Mouse (Mus musculus) hindbrain, embryonic 12.5 days (tissue): Measurements from ENCODE around the gene Vdr. TPM values are rescaled to one million over a fixed set of nuclear protein-coding genes. Genes with fewer than 3 reads are reported as not detected.

Experiments used
- ATAC-seq: fragments of 200-750 bp; cut with Nextera tagmentation; 2 replicates; pipeline ENCODE4 v1.8.0; 2017; ENCODE audit warnings: moderate TSS enrichment; ENCODE audit not compliant: low FRiP score
- H3K27ac ChIP-seq: fragments of 300-500 bp; sonication (generic); 2 replicates; pipeline ENCODE4 v1.5.1; 2016; ENCODE audit warnings: mild to moderate bottlenecking
- H3K27me3 ChIP-seq: fragments of 300-500 bp; sonication (generic); 2 replicates; pipeline ENCODE4 v1.6.1; 2016; ENCODE audit warnings: mild to moderate bottlenecking
- H3K36me3 ChIP-seq: fragments of 300-500 bp; sonication (generic); 2 replicates; pipeline ENCODE4 v1.6.1; 2016; ENCODE audit warnings: mild to moderate bottlenecking
- H3K4me1 ChIP-seq: fragments of 300-500 bp; sonication (generic); 2 replicates; pipeline ENCODE4 v1.6.1; 2016
- H3K4me2 ChIP-seq: fragments of 300-500 bp; sonication (generic); replicated peaks from 2 replicates; pipeline ENCODE4 v1.6.1; 2016; ENCODE audit warnings: mild to moderate bottlenecking
- H3K4me3 ChIP-seq: fragments of 300-500 bp; sonication (generic); 2 replicates; pipeline ENCODE4 v1.5.1; 2016; ENCODE audit warnings: mild to moderate bottlenecking
- H3K9ac ChIP-seq: fragments of 300-500 bp; sonication (generic); 2 replicates; pipeline ENCODE4 v1.6.1; 2016; ENCODE audit warnings: mild to moderate bottlenecking, moderate library complexity
- H3K9me3 ChIP-seq: fragments of 300-500 bp; sonication (generic); replicated peaks from 2 replicates; pipeline ENCODE4 v1.6.1; 2016; ENCODE audit warnings: mild to moderate bottlenecking
- WGBS: fragments of 180-500 bp; shearing (Covaris S2); methylation state at CpG from one replicate; pipeline ENCODE4 v1.1.7; 2016; 5-methylcytosine and 5-hydroxymethylcytosine counted together
- polyA plus RNA-seq: library from polyadenylated mRNA; unstranded; fragments of >200 nt; fragmentation: Nextera tagmentation; extraction: Ambion mirVana; gene quantifications from 2 replicates; pipeline ENCODE4 v1.2.1, GENCODE M21; 2016

Gene Vdr
- polyA plus RNA-seq, 1 experiment from 2014 or later = 0.70 TPM

- Histone ChIP-seq H3K4me2 (no peak overlapping the region), H3K9me3 (no peaks in the 10 kb centered on the region), H3K4me3 (no peak overlapping the region), H3K27ac (no peak overlapping the region), H3K4me1 (peaks cover 17% of the 10 kb centered on the region), H3K9ac (no peak overlapping the region), H3K36me3 (no peaks in the 10 kb centered on the region), H3K27me3 (no peaks in the 10 kb centered on the region)
- WGBS = 92% methylated on average over 1 of the region's 1 CpGs
- ATAC-seq = no peak
These were observed 69.6 kb downstream of the Vdr start for GRCm38 (mm10) chr15:97840781-97841180.

- no peak for ATAC-seq
- no peak overlapping the region for H3K4me2 ChIP-seq
These were observed 70.4 kb downstream of the Vdr start for GRCm38 (mm10) chr15:97839991-97840455.

GRCm38 (mm10) chr15:97839473-97839872 lies 71.0 kb downstream of the Vdr start:
- Histone ChIP-seq H3K4me3 (no peak overlapping the region), H3K4me2 (no peak overlapping the region), H3K36me3 (no peaks in the 10 kb centered on the region), H3K4me1 (peaks cover 17% of the 10 kb centered on the region), H3K27me3 (no peaks in the 10 kb centered on the region), H3K27ac (0 out of 2 replicates have a peak overlapping the region, but pooled peaks have one; percentile 5), H3K9ac (no peak overlapping the region), H3K9me3 (no peaks in the 10 kb centered on the region)
- ATAC-seq = no peak
- 76% methylated on average over 4 of the region's 4 CpGs for WGBS

More at GRCm38 (mm10) chr15:97839991-97840455, 70.4 kb downstream of the Vdr start:
- no peaks in the 10 kb centered on the region for H3K27me3 ChIP-seq
- no peak overlapping the region for H3K4me3 ChIP-seq
- WGBS = 46% methylated on average over 3 of the region's 3 CpGs
- no peaks in the 10 kb centered on the region for H3K9me3 ChIP-seq
- no peak overlapping the region for H3K9ac ChIP-seq
- H3K27ac ChIP-seq = 0 out of 2 replicates have a peak overlapping the region, but pooled peaks have one; percentile 5
- no peaks in the 10 kb centered on the region for H3K36me3 ChIP-seq
- H3K4me1 ChIP-seq = peaks cover 17% of the 10 kb centered on the region

- H3K36me3 ChIP-seq = no peaks in the 10 kb centered on the region
- H3K27ac ChIP-seq = no peak overlapping the region
- H3K9ac ChIP-seq = no peak overlapping the region
- no peak overlapping the region for H3K4me3 ChIP-seq
- no peak overlapping the region for H3K4me2 ChIP-seq
- H3K9me3 ChIP-seq = no peaks in the 10 kb centered on the region
- peaks cover 2% of the 10 kb centered on the region; the same call in 1 of the 2 replicates for H3K27me3 ChIP-seq
- ATAC-seq = no peak
- H3K4me1 ChIP-seq = peaks cover 17% of the 10 kb centered on the region
- WGBS = 91% methylated on average over 2 of the region's 2 CpGs
These were observed 71.4 kb downstream of the Vdr start for GRCm38 (mm10) chr15:97839012-97839411.

GRCm38 (mm10) chr15:97838395-97838794 lies 72.0 kb downstream of the Vdr start:
- peaks cover 7% of the 10 kb centered on the region; the same call in 1 of the 2 replicates for H3K27me3 ChIP-seq
- no peaks in the 10 kb centered on the region for H3K9me3 ChIP-seq
- H3K4me3 ChIP-seq = no peak overlapping the region
- no peak overlapping the region for H3K4me2 ChIP-seq
- ATAC-seq = no peak
- no peak overlapping the region for H3K27ac ChIP-seq
- H3K36me3 ChIP-seq = no peaks in the 10 kb centered on the region
- no peak overlapping the region for H3K9ac ChIP-seq
- H3K4me1 ChIP-seq = peaks cover 17% of the 10 kb centered on the region
- WGBS = 75% methylated on average over 4 of the region's 4 CpGs

GRCm38 (mm10) chr15:97837491-97838061 lies 72.9 kb downstream of the Vdr start:
- ATAC-seq = no peak
- H3K4me1 ChIP-seq = peaks cover 24% of the 10 kb centered on the region
- WGBS = 34% methylated on average over 8 of the region's 8 CpGs
- peaks cover 7% of the 10 kb centered on the region; the same call in 1 of the 2 replicates for H3K27me3 ChIP-seq
- no peak overlapping the region for H3K4me3 ChIP-seq
- no peak overlapping the region for H3K27ac ChIP-seq
- H3K36me3 ChIP-seq = no peaks in the 10 kb centered on the region
- H3K4me2 ChIP-seq = no peak overlapping the region
- no peaks in the 10 kb centered on the region for H3K9me3 ChIP-seq
- no peak overlapping the region for H3K9ac ChIP-seq

- no peak overlapping the region for H3K9ac ChIP-seq
- 75% methylated on average over 8 of the region's 8 CpGs for WGBS
- no peak for ATAC-seq
- H3K36me3 ChIP-seq = no peaks in the 10 kb centered on the region
- peaks cover 31% of the 10 kb centered on the region for H3K4me1 ChIP-seq
- H3K4me3 ChIP-seq = no peak overlapping the region
- H3K4me2 ChIP-seq = no peak overlapping the region
- peaks cover 7% of the 10 kb centered on the region; the same call in 1 of the 2 replicates for H3K27me3 ChIP-seq
- no peaks in the 10 kb centered on the region for H3K9me3 ChIP-seq
- no peak overlapping the region for H3K27ac ChIP-seq
These were observed 73.6 kb downstream of the Vdr start for GRCm38 (mm10) chr15:97836894-97837247.

DNA sequence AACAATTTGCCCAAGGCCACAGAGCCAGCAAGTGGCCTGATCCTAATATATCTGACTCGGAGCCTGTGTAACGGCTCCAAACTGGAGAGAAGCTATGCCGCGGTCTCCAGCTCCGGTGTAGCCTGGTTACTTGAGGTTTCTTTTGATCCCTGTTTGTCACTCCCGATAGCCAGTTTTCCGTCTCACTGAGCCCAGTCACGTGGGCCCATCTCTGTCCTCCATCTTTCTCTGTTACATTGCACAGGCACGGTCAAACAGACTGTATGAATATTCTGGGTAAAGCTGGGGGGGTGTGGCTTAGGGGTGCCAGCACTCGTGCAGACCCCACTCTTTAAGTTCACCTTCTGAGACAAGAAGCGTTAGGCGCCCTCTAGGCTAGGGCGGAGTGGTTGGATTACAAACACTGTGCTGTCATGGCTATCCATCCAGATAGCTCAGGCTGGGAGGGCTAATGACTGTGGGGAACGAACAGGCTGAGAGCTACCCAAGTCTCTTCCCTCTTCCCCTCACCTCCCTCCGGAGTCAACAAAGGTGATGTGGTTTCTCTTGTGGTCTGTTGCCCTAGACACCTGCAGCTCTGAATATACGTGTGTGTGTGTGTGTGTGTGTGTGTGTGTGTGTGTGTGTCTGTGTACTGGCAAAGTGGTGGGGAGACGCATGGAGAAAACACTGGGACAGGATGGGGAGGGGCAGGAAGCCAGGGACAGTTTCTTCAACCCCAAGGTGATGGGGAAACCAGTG lies 74.1 kb downstream of the Vdr start:
- no peak overlapping the region for H3K9ac ChIP-seq
- ATAC-seq = no peak
- no peak overlapping the region for H3K27ac ChIP-seq
- H3K4me2 ChIP-seq = no peak overlapping the region
- H3K36me3 ChIP-seq = no peaks in the 10 kb centered on the region
- no peaks in the 10 kb centered on the region for H3K9me3 ChIP-seq
- H3K4me3 ChIP-seq = no peak overlapping the region
- peaks cover 33% of the 10 kb centered on the region for H3K4me1 ChIP-seq
- 48% methylated on average over 17 of the region's 17 CpGs for WGBS
- peaks cover 7% of the 10 kb centered on the region; the same call in 1 of the 2 replicates for H3K27me3 ChIP-seq

- Histone ChIP-seq H3K27me3 (peaks cover 7% of the 10 kb centered on the region; the same call in 1 of the 2 replicates), H3K4me3 (no peak overlapping the region), H3K4me1 (peaks cover 54% of the 10 kb centered on the region), H3K9ac (no peak overlapping the region), H3K27ac (no peak overlapping the region), H3K9me3 (no peaks in the 10 kb centered on the region), H3K4me2 (peak overlapping the region; percentile 79; the same call in 1 of the 2 replicates), H3K36me3 (no peaks in the 10 kb centered on the region)
- WGBS = 59% methylated on average over 9 of the region's 9 CpGs
- ATAC-seq = no peak
These were observed 77.5 kb downstream of the Vdr start for GRCm38 (mm10) chr15:97832764-97833479.

- peaks cover 54% of the 10 kb centered on the region for H3K4me1 ChIP-seq
These were observed 78.3 kb downstream of the Vdr start for GRCm38 (mm10) chr15:97831987-97832640.

GRCm38 (mm10) chr15:97831242-97831986 lies 79.0 kb downstream of the Vdr start:
- Histone ChIP-seq H3K36me3 (no peaks in the 10 kb centered on the region), H3K9ac (peak overlapping the region; percentile 99), H3K27me3 (peaks cover 9% of the 10 kb centered on the region), H3K27ac (peak overlapping the region; percentile 97), H3K4me1 (peaks cover 61% of the 10 kb centered on the region), H3K4me3 (peak overlapping the region; percentile 96), H3K4me2 (peak overlapping the region; percentile 79), H3K9me3 (no peaks in the 10 kb centered on the region)
- WGBS = under 1% methylated on average over 73 of the region's 84 CpGs
- ATAC-seq = peak; percentile 90

More at GRCm38 (mm10) chr15:97831987-97832640, 78.3 kb downstream of the Vdr start:
- WGBS = 10% methylated on average over 10 of the region's 10 CpGs
- Histone ChIP-seq H3K4me2 (peak overlapping the region; percentile 79), H3K27me3 (peaks cover 7% of the 10 kb centered on the region; the same call in 1 of the 2 replicates), H3K27ac (peak overlapping the region; percentile 97), H3K4me3 (peak overlapping the region; percentile 96), H3K36me3 (no peaks in the 10 kb centered on the region), H3K9ac (peak overlapping the region; percentile 99), H3K9me3 (no peaks in the 10 kb centered on the region)
- no peak for ATAC-seq
